Mouse (Mus musculus) forebrain, embryonic 12.5 days (tissue): ENCODE data around the gene Olfr1033. TPM values are rescaled to one million over a fixed set of nuclear protein-coding genes. Genes with fewer than 3 reads are reported as not detected.

Experiments
- polyA plus RNA-seq: library from polyadenylated mRNA; unstranded; fragments of >200 nt; fragmentation: Nextera tagmentation; extraction: Ambion mirVana; gene quantifications from 2 replicates; pipeline ENCODE4 v1.2.1, GENCODE M21; 2016

The Olfr1033 gene
- polyA plus RNA-seq, 1 experiment from 2014 or later: not detected

Other genes with a start within 250 kb of the Olfr1033 start
- gene Olfr1014, start 247.9 kb upstream of the Olfr1033 start, polyA plus RNA-seq: not detected in 2 replicates
- gene Olfr1015, start 238.6 kb upstream of the Olfr1033 start, polyA plus RNA-seq: not detected in 2 replicates
- not detected in 2 replicates for gene Olfr1016, start 218.1 kb upstream of the Olfr1033 start, polyA plus RNA-seq
- not detected in 2 replicates for gene Olfr1018, start 202.2 kb upstream of the Olfr1033 start, polyA plus RNA-seq
- not detected in 2 replicates for gene Olfr1019, start 175.2 kb upstream of the Olfr1033 start, polyA plus RNA-seq
- not detected in 2 replicates for gene Olfr1020, start 173.6 kb upstream of the Olfr1033 start, polyA plus RNA-seq
- gene Olfr1022, start 152.0 kb upstream of the Olfr1033 start, polyA plus RNA-seq: not detected in 2 replicates
- gene Olfr1023, start 135.0 kb upstream of the Olfr1033 start, polyA plus RNA-seq: not detected in 2 replicates
- not detected in 2 replicates for gene Olfr1024, start 115.6 kb upstream of the Olfr1033 start, polyA plus RNA-seq
- not detected in 2 replicates for gene Olfr1025-ps1, start 105.4 kb upstream of the Olfr1033 start, polyA plus RNA-seq
- not detected in 2 replicates for gene Olfr1026, start 99.1 kb upstream of the Olfr1033 start, polyA plus RNA-seq
- gene Olfr1028, start 70.2 kb upstream of the Olfr1033 start, polyA plus RNA-seq: not detected in 2 replicates
- gene Olfr1029, start 46.7 kb upstream of the Olfr1033 start, polyA plus RNA-seq: not detected in 2 replicates
- not detected in 2 replicates for gene Olfr1030, start 41.4 kb upstream of the Olfr1033 start, polyA plus RNA-seq
- gene Olfr1031, start 30.3 kb upstream of the Olfr1033 start, polyA plus RNA-seq: not detected in 2 replicates
- gene Olfr1032, start 15.1 kb upstream of the Olfr1033 start, polyA plus RNA-seq: not detected in 2 replicates
- not detected in 2 replicates for gene Olfr1034, start 25.2 kb downstream of the Olfr1033 start, polyA plus RNA-seq
- gene Olfr1036, start 53.4 kb downstream of the Olfr1033 start, polyA plus RNA-seq: not detected in 2 replicates
- not detected in 2 replicates for gene Olfr1037, start 66.8 kb downstream of the Olfr1033 start, polyA plus RNA-seq
- gene Olfr1039, start 115.3 kb downstream of the Olfr1033 start, polyA plus RNA-seq: not detected in 2 replicates
- not detected in 2 replicates for gene Olfr1040, start 126.1 kb downstream of the Olfr1033 start, polyA plus RNA-seq
- not detected in 2 replicates for gene Olfr1042, start 141.2 kb downstream of the Olfr1033 start, polyA plus RNA-seq
- not detected in 2 replicates for gene Olfr1043, start 146.9 kb downstream of the Olfr1033 start, polyA plus RNA-seq
- not detected in 2 replicates for gene Olfr1044, start 157.2 kb downstream of the Olfr1033 start, polyA plus RNA-seq
- gene Olfr52, start 165.1 kb downstream of the Olfr1033 start, polyA plus RNA-seq: not detected in 2 replicates
- gene Olfr1045, start 182.4 kb downstream of the Olfr1033 start, polyA plus RNA-seq: not detected in 2 replicates
- gene Olfr1046, start 198.7 kb downstream of the Olfr1033 start, polyA plus RNA-seq: not detected in 2 replicates
- gene Olfr1047, start 210.8 kb downstream of the Olfr1033 start, polyA plus RNA-seq: not detected in 2 replicates
- gene Olfr1048, start 219.7 kb downstream of the Olfr1033 start, polyA plus RNA-seq: not detected in 2 replicates
- gene Olfr1049, start 237.7 kb downstream of the Olfr1033 start, polyA plus RNA-seq: not detected in 2 replicates